Comparison of ENCODE assay signal across 8 mouse cellular contexts in the genomic region with DNA sequence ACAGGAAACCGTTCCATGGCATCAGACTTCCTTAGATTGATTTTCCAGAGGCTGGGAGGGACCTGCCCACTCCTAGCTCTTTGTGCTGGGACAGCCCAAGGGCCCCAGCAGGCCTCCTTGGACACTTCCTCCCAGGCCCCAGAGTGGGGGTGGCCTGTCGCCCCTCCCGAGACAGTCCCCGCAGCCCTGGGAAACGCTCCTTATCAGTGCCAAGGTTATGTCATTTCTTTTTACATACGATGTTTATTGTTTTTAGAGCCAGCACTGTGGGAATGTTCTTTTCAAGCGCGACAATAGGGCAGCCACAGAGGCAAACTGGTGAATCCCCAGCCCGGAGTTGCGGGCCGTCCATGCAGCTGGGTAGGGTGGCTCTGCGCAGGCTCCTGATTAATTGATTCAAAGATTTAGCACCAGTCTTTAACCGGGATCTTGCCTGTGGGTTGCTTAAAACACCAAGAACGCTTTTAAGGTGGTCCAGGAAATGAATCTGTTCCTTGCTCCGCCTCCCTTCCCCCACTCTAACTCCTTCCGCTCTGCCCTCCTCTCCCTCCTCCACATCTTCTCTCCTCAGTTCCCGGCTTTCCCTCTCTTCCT.
A peak's percentile ranks its signal among the peaks of the same experiment; 100 is the strongest.
DNase-seq lines count a peak whose midpoint lies in the region; ATAC-seq and TF ChIP-seq lines count a peak whose summit lies in the region.

No protein-coding gene starts in this region.

- TF ChIP-seq POLR2A in ES-Bruce4 (IDR thresholded peaks at IDR 0.05; ENCODE audit: insufficient read depth, low read length): no peak
- no peak for TF ChIP-seq POLR2A in brain, embryonic 14.5 days (IDR thresholded peaks at IDR 0.05; ENCODE audit: borderline replicate concordance, extremely low read depth, insufficient read depth, insufficient read length, poor library complexity, severe bottlenecking)

- peak; percentile 82 for DNase-seq in brain, embryonic 14.5 days (ENCODE audit: low read depth)
- DNase-seq in gastrocnemius, postnatal 10 days: peak; percentile 24
- DNase-seq in hindbrain, embryonic 14.5 days (ENCODE audit: low spot score): peak; percentile 68
- DNase-seq in limb, embryonic 10.5 days (ENCODE audit: low spot score): peak; percentile 66
- peak; percentile 75 for DNase-seq in mesoderm, embryonic 11.5 days (ENCODE audit: low read depth, low spot score)
- peak; percentile 21 for DNase-seq in skeletal muscle tissue, adult 2 months (ENCODE audit: low read depth, low spot score)
- no peak for DNase-seq in thymus, postnatal 0 days (ENCODE audit: low spot score)

- TF ChIP-seq EP300 in ES-Bruce4 (IDR thresholded peaks at IDR 0.05; ENCODE audit: insufficient read depth, low read depth, low read length): no peak

- no peaks in the 10 kb centered on the region for H3K36me3 ChIP-seq in ES-Bruce4 (ENCODE audit: control insufficient read depth, insufficient read depth, low read length, poor library complexity, severe bottlenecking)
- H3K36me3 ChIP-seq in hindbrain, embryonic 14.5 days (replicated peaks; ENCODE audit: control insufficient read depth, insufficient read depth): no peaks in the 10 kb centered on the region
- H3K36me3 ChIP-seq in limb, embryonic 10.5 days: no peaks in the 10 kb centered on the region

- peak overlapping the region; percentile 57 for H3K4me2 ChIP-seq in hindbrain, embryonic 14.5 days (replicated peaks)

- H3K9ac ChIP-seq in ES-Bruce4 (ENCODE audit: low read depth, poor library complexity, severe bottlenecking): peak overlapping the region; percentile 76
- H3K9ac ChIP-seq in hindbrain, embryonic 14.5 days: peak overlapping the region; percentile 55

- H3K27me3 ChIP-seq in ES-Bruce4 (ENCODE audit: control insufficient read depth, insufficient read depth, low read length, poor library complexity, severe bottlenecking): no peaks in the 10 kb centered on the region
- no peaks in the 10 kb centered on the region for H3K27me3 ChIP-seq in hindbrain, embryonic 14.5 days (ENCODE audit: control insufficient read depth, insufficient read depth, low read length)
- H3K27me3 ChIP-seq in limb, embryonic 10.5 days (ENCODE audit: low read depth, poor library complexity, severe bottlenecking): no peaks in the 10 kb centered on the region

- H3K9me3 ChIP-seq in ES-Bruce4 (replicated peaks; ENCODE audit: control insufficient read depth, insufficient read depth, low read length, poor library complexity, severe bottlenecking): no peaks in the 10 kb centered on the region
- no peaks in the 10 kb centered on the region for H3K9me3 ChIP-seq in hindbrain, embryonic 14.5 days (ENCODE audit: control insufficient read depth, low read length)
- no peaks in the 10 kb centered on the region for H3K9me3 ChIP-seq in limb, embryonic 10.5 days (replicated peaks)

- ATAC-seq in hindbrain, embryonic 14.5 days (ENCODE audit: low FRiP score): peak; percentile 80

- TF ChIP-seq CTCF in ES-Bruce4 (IDR thresholded peaks at IDR 0.05; ENCODE audit: low read depth, low read length): no peak
- TF ChIP-seq CTCF in brain, embryonic 14.5 days (IDR thresholded peaks at IDR 0.05; ENCODE audit: borderline replicate concordance, extremely low read depth, insufficient read depth, insufficient read length): no peak

- WGBS in hindbrain, embryonic 14.5 days: 1% methylated on average over 17 of the region's 17 CpGs
- 2% methylated on average over 17 of the region's 17 CpGs for WGBS in limb, embryonic 10.5 days

- no peak overlapping the region for H3K27ac ChIP-seq in ES-Bruce4 (ENCODE audit: insufficient read depth, low read length)
- H3K27ac ChIP-seq in hindbrain, embryonic 14.5 days: peak overlapping the region; percentile 80
- peak overlapping the region; percentile 90 for H3K27ac ChIP-seq in limb, embryonic 10.5 days

- peaks cover 3% of the 10 kb centered on the region for H3K4me1 ChIP-seq in ES-Bruce4 (ENCODE audit: control insufficient read depth, insufficient read depth, low read length)
- peaks cover 26% of the 10 kb centered on the region for H3K4me1 ChIP-seq in hindbrain, embryonic 14.5 days (replicated peaks; ENCODE audit: control insufficient read depth, insufficient read depth, low read length)
- H3K4me1 ChIP-seq in limb, embryonic 10.5 days: peaks cover 50% of the 10 kb centered on the region

- peak overlapping the region; percentile 43 for H3K4me3 ChIP-seq in ES-Bruce4 (ENCODE audit: low read depth, low read length)
- peak overlapping the region; percentile 24 for H3K4me3 ChIP-seq in hindbrain, embryonic 14.5 days (replicated peaks; ENCODE audit: low read length)
- H3K4me3 ChIP-seq in limb, embryonic 10.5 days: peak overlapping the region; percentile 47
